Mouse (Mus musculus): ENCODE data around the gene Lyrm4. TPM values are rescaled to one million over a fixed set of nuclear protein-coding genes. Genes with fewer than 3 reads are reported as not detected.
A peak's percentile ranks its signal among the peaks of the same experiment; 100 is the strongest.

Gene Lyrm4
- polyA plus RNA-seq, 1 experiment, result 8.9 TPM

GRCm38 (mm10) chr13:36086608-36087391 is 30.5 kb downstream of the Lyrm4 start:
- no peak overlapping the region for H3K27ac ChIP-seq (ENCODE audit: control insufficient read depth, insufficient read depth, low read depth, low read length, poor library complexity)
- 57% methylated on average over 5 of the region's 5 CpGs for WGBS
- no peak overlapping the region for H3K4me3 ChIP-seq (replicated peaks; ENCODE audit: control insufficient read depth, low read depth, low read length)
- H3K4me1 ChIP-seq (ENCODE audit: control insufficient read depth, insufficient read depth, low read length), result peaks cover 1% of the 10 kb centered on the region; the same call in 1 of the 2 replicates
- TF ChIP-seq POLR2A (IDR thresholded peaks at IDR 0.05; ENCODE audit: borderline replicate concordance, control insufficient read depth, low read depth, low read length), result no peak

- 85% methylated on average over 3 of the region's 3 CpGs for WGBS
- Histone ChIP-seq H3K27ac (ENCODE audit: control insufficient read depth, insufficient read depth, low read depth, low read length, poor library complexity) (no peak overlapping the region), H3K4me1 (ENCODE audit: control insufficient read depth, insufficient read depth, low read length) (peaks cover 1% of the 10 kb centered on the region; the same call in 1 of the 2 replicates), H3K4me3 (replicated peaks; ENCODE audit: control insufficient read depth, low read depth, low read length) (no peak overlapping the region)
- no peak for TF ChIP-seq CTCF (IDR thresholded peaks at IDR 0.05; ENCODE audit: control insufficient read depth, insufficient read depth, low read length)
- TF ChIP-seq POLR2A (IDR thresholded peaks at IDR 0.05; ENCODE audit: borderline replicate concordance, control insufficient read depth, low read depth, low read length), result no peak
Observed at GRCm38 (mm10) chr13:36085971-36086370, 31.4 kb downstream of the Lyrm4 start.

GRCm38 (mm10) chr13:36084701-36085100 is 32.6 kb downstream of the Lyrm4 start:
- TF ChIP-seq CTCF (IDR thresholded peaks at IDR 0.05; ENCODE audit: control insufficient read depth, insufficient read depth, low read length), result no peak
- TF ChIP-seq POLR2A (IDR thresholded peaks at IDR 0.05; ENCODE audit: borderline replicate concordance, control insufficient read depth, low read depth, low read length), result no peak

GRCm38 (mm10) chr13:36081591-36081990 is 35.7 kb downstream of the Lyrm4 start:
- WGBS, result 91% methylated on average over 3 of the region's 3 CpGs
- Histone ChIP-seq H3K4me1 (ENCODE audit: control insufficient read depth, insufficient read depth, low read length) (no peaks in the 10 kb centered on the region), H3K4me3 (replicated peaks; ENCODE audit: control insufficient read depth, low read depth, low read length) (no peak overlapping the region), H3K27ac (ENCODE audit: control insufficient read depth, insufficient read depth, low read depth, low read length, poor library complexity) (no peak overlapping the region)
- TF ChIP-seq POLR2A (IDR thresholded peaks at IDR 0.05; ENCODE audit: borderline replicate concordance, control insufficient read depth, low read depth, low read length), result no peak
- TF ChIP-seq CTCF (IDR thresholded peaks at IDR 0.05; ENCODE audit: control insufficient read depth, insufficient read depth, low read length), result no peak

More at GRCm38 (mm10) chr13:36084701-36085100, 32.6 kb downstream of the Lyrm4 start:
- WGBS, result 89% methylated on average over 3 of the region's 3 CpGs
- H3K4me3 ChIP-seq (replicated peaks; ENCODE audit: control insufficient read depth, low read depth, low read length), result no peak overlapping the region
- no peak overlapping the region for H3K27ac ChIP-seq (ENCODE audit: control insufficient read depth, insufficient read depth, low read depth, low read length, poor library complexity)
- H3K4me1 ChIP-seq (ENCODE audit: control insufficient read depth, insufficient read depth, low read length), result peaks cover 1% of the 10 kb centered on the region; the same call in 1 of the 2 replicates

- no peak for TF ChIP-seq POLR2A (IDR thresholded peaks at IDR 0.05; ENCODE audit: borderline replicate concordance, control insufficient read depth, low read depth, low read length)
- no peak for TF ChIP-seq CTCF (IDR thresholded peaks at IDR 0.05; ENCODE audit: control insufficient read depth, insufficient read depth, low read length)
- no peaks in the 10 kb centered on the region; the same call in 1 of the 2 replicates for H3K4me1 ChIP-seq (ENCODE audit: control insufficient read depth, insufficient read depth, low read length)
- no peak overlapping the region for H3K4me3 ChIP-seq (replicated peaks; ENCODE audit: control insufficient read depth, low read depth, low read length)
- 45% methylated on average over 3 of the region's 3 CpGs for WGBS
- H3K27ac ChIP-seq (ENCODE audit: control insufficient read depth, insufficient read depth, low read depth, low read length, poor library complexity), result no peak overlapping the region
Observed at GRCm38 (mm10) chr13:36074484-36074883, 42.8 kb downstream of the Lyrm4 start.

- Histone ChIP-seq H3K4me1 (ENCODE audit: control insufficient read depth, insufficient read depth, low read length) (no peaks in the 10 kb centered on the region), H3K27ac (ENCODE audit: control insufficient read depth, insufficient read depth, low read depth, low read length, poor library complexity) (no peak overlapping the region), H3K4me3 (replicated peaks; ENCODE audit: control insufficient read depth, low read depth, low read length) (no peak overlapping the region)
- WGBS, result 89% methylated on average over 2 of the region's 2 CpGs
- no peak for TF ChIP-seq CTCF (IDR thresholded peaks at IDR 0.05; ENCODE audit: control insufficient read depth, insufficient read depth, low read length)
- no peak for TF ChIP-seq POLR2A (IDR thresholded peaks at IDR 0.05; ENCODE audit: borderline replicate concordance, control insufficient read depth, low read depth, low read length)
Observed at GRCm38 (mm10) chr13:36066676-36067075, 50.6 kb downstream of the Lyrm4 start.

- Histone ChIP-seq H3K4me3 (replicated peaks; ENCODE audit: control insufficient read depth, low read depth, low read length) (no peak overlapping the region), H3K27ac (ENCODE audit: control insufficient read depth, insufficient read depth, low read depth, low read length, poor library complexity) (peak overlapping the region; percentile 63; the same call in 1 of the 2 replicates), H3K4me1 (ENCODE audit: control insufficient read depth, insufficient read depth, low read length) (peaks cover 2% of the 10 kb centered on the region; the same call in 1 of the 2 replicates)
- 68% methylated on average over 2 of the region's 2 CpGs for WGBS
- no peak for TF ChIP-seq POLR2A (IDR thresholded peaks at IDR 0.05; ENCODE audit: borderline replicate concordance, control insufficient read depth, low read depth, low read length)
- TF ChIP-seq CTCF (IDR thresholded peaks at IDR 0.05; ENCODE audit: control insufficient read depth, insufficient read depth, low read length), result no peak
Observed at GRCm38 (mm10) chr13:36057489-36057888, 59.8 kb downstream of the Lyrm4 start.

GRCm38 (mm10) chr13:36056925-36057324 is 60.4 kb downstream of the Lyrm4 start:
- H3K27ac ChIP-seq (ENCODE audit: control insufficient read depth, insufficient read depth, low read depth, low read length, poor library complexity), result peak overlapping the region; percentile 63
- H3K4me3 ChIP-seq (replicated peaks; ENCODE audit: control insufficient read depth, low read depth, low read length), result no peak overlapping the region
- peaks cover 2% of the 10 kb centered on the region; the same call in 1 of the 2 replicates for H3K4me1 ChIP-seq (ENCODE audit: control insufficient read depth, insufficient read depth, low read length)
- WGBS, result 64% methylated on average over 4 of the region's 4 CpGs
- TF ChIP-seq CTCF (IDR thresholded peaks at IDR 0.05; ENCODE audit: control insufficient read depth, insufficient read depth, low read length) (no peak), POLR2A (IDR thresholded peaks at IDR 0.05; ENCODE audit: borderline replicate concordance, control insufficient read depth, low read depth, low read length) (no peak)

Data from bone marrow, adult 2 months (tissue).